Mouse (Mus musculus) embryonic fibroblast, embryonic 13.5 days (primary cell): ENCODE results near the gene Sgpp1.

Source experiments
- CTCF ChIP-seq: IDR thresholded peaks from 2 replicates; pipeline ENCODE4 v1.5.1; 2011; ENCODE audit warnings: mild to moderate bottlenecking, control low read depth, low read length, moderate library complexity, borderline replicate concordance; ENCODE audit not compliant: insufficient read depth
- POLR2A ChIP-seq: IDR thresholded peaks from 2 replicates; pipeline ENCODE4 v1.6.1; 2011; ENCODE audit warnings: low read depth, mild to moderate bottlenecking, control low read depth, low read length, moderate library complexity

GRCm38 (mm10) chr12:75702084-75702738, 33.3 kb downstream of the Sgpp1 start:
- TF ChIP-seq CTCF (no peak), POLR2A (no peak)
